Mouse (Mus musculus) ovary, postnatal 10 days (tissue): ENCODE data around the gene Slc22a12.

ENCODE experiments used
- DNase-seq: peaks from one replicate; pipeline ENCODE4 v3.0.0; 2022; ENCODE audit warnings: low spot score

The Slc22a12 gene

DNA sequence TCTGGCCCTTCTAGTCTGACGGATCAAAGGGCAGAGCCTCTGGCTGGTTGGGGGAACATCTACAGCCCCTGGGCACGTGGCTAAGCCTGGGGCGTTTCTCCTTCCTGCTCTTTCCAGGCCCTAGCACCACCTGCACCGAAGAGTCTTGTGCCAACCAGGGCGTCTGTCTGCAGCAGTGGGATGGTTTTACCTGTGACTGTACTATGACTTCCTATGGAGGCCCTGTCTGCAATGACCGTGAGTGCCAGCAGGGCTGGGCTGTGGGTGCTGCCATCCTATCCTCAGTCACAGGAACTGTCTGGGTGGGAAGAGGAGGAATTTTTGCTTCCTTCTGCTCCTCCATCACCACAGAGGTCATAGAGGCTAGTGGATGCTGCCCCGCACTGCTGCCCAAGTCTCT is 49.6 kb downstream of the Slc22a12 start:
- no peak for DNase-seq

DNA sequence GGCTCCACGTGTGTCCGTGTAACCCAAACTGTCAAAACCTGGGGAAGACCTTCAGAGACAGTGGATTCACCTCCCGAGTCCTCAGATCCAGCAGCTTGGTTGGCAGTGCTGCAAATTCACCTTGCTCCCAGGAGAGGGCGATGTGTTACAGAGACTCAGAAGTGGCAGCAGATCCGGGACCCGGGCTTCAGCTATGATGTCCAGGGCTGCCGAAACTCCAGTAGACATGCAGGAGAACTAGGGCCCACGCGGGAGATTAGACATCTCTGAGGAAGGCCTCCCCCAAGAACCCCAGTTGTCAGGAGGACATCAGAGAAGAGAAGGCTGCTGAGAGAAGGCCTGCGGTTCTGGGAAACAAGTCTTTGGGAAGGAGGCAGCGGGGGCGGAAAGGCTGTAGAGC is 50.7 kb downstream of the Slc22a12 start:
- no peak for DNase-seq

DNA sequence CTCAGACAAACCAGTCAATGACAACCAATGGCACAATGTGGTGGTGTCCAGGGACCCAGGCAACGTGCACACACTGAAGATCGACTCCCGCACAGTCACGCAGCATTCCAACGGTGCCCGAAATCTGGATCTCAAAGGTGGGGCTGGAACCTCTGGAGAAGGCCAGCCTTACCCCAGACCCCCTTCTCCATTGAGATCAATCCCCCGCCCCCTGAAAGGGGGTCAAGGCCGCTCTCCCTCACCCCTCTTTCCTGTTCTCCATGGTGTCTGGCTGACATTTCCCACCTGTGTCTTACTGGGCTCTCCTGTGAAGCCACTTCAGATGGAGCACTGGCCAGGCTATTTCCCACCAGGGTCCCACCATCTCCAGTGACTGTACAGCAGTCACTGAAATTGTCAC is 51.3 kb downstream of the Slc22a12 start:
- no peak for DNase-seq

DNA sequence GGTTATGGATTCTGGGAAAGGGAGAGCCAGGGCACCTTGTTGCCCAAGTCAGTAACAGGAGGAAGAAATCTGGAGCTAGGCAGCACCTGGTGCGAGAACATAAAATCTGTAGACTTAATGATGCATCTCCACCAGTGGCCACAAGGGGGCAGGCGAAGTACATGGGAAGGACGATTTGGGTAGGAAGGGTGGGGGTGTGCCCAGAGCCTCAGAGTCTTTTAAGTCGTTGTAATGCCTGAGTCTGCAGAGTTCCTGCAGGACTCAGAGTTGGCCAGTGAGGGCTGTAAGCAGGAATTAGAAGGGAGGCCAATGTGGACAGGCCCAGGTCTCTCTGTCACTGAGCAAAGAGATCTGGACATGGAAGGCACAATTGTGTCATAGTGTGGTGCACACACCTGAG is 53.8 kb downstream of the Slc22a12 start:
- DNase-seq: peak; percentile 75
